Mouse (Mus musculus) left cerebral cortex, postnatal 36 days (tissue): ENCODE data around the gene Gm49405. TPM values are rescaled to one million over a fixed set of nuclear protein-coding genes. Genes with fewer than 3 reads are reported as not detected.
A peak's percentile ranks its signal among the peaks of the same experiment; 100 is the strongest.
"Not testable (repeated sequence)": the region's sequence is repeated elsewhere in the genome, so short reads cannot be mapped to it uniquely, and the experiment has no call there.

ENCODE experiments used
- DNase-seq, 2 experiments: peaks; one replicate each; pipeline ENCODE4 v3.0.0; 2021 to 2022; ENCODE audit warnings: low spot score in 2 of 2, mixed read lengths in 1 of 2
- intact Hi-C: fragments of 180-260 bp; cut with DNase I; formaldehyde crosslinking; loops from one replicate; pipeline ENCODE4 v1.15.1; 2025
- total RNA-seq, 2 experiments: library from RNA; stranded (reverse); gene quantifications; 2 replicates each; pipeline ENCODE4 v1.2.3; 2021

Gm49405 gene
- total RNA-seq, 2 experiments from 2014 or later: 1.2 to 1.8 TPM

GRCm38 (mm10) chr19:4042124-4042523 is 41.7 kb downstream of the Gm49405 start:
- intact Hi-C loops: no loop called here
- no peak for DNase-seq

- intact Hi-C loops, DNase-seq: not testable (repeated sequence)
Measured at GRCm38 (mm10) chr19:4044109-4044508, 43.7 kb downstream of the Gm49405 start.

GRCm38 (mm10) chr19:4045966-4046865 is 45.8 kb downstream of the Gm49405 start, which contains the start of gene Gstp2:
Gene Gstp2 (minus strand): TSS chr19:4046023.
- intact Hi-C loops: loop anchor here (5.0 kb wide), 1 partner anchor 51 kb away; the partner anchor contains the start of genes Cdk2ap2 and Pitpnm1
- peak; percentile 73 to 79 for DNase-seq

- intact Hi-C loops: loop anchor here (5.0 kb wide), 1 partner anchor 50 kb away; the partner anchor contains the start of genes Cdk2ap2 and Pitpnm1
- no peak for DNase-seq
Measured at GRCm38 (mm10) chr19:4046866-4047254, 46.4 kb downstream of the Gm49405 start.

- intact Hi-C loops: loop anchor here (1.0 to 5.0 kb wide), 2 partner anchors 29 to 49 kb away; partner anchors contain the start of genes Cdk2ap2 and Pitpnm1
- peak; percentile 46 to 50 for DNase-seq
Measured at GRCm38 (mm10) chr19:4047859-4048258, 47.4 kb downstream of the Gm49405 start.

GRCm38 (mm10) chr19:4049069-4049468 is 48.6 kb downstream of the Gm49405 start:
- intact Hi-C loops: loop anchor here (5.0 kb wide), 1 partner anchor 48 kb away; the partner anchor contains the start of genes Cdk2ap2 and Pitpnm1
- not testable (repeated sequence) for DNase-seq

GRCm38 (mm10) chr19:4051016-4051415 is 50.6 kb downstream of the Gm49405 start:
- no peak for DNase-seq
- intact Hi-C loops: no loop called here

- intact Hi-C loops: no loop called here
- peak in 1 of 2 experiments; percentile 25 for DNase-seq
Measured at GRCm38 (mm10) chr19:4051741-4052515, 51.5 kb downstream of the Gm49405 start.

GRCm38 (mm10) chr19:4052516-4053030 is 52.1 kb downstream of the Gm49405 start:
- intact Hi-C loops: no loop called here
- no peak for DNase-seq

- intact Hi-C loops: no loop called here
Measured at GRCm38 (mm10) chr19:4054613-4055012, 54.2 kb downstream of the Gm49405 start.

More at GRCm38 (mm10) chr19:4054613-4055012, 54.2 kb downstream of the Gm49405 start:
- no peak for DNase-seq

Other genes with a start within 250 kb of the Gm49405 start
- gene Kmt5b, start 233.2 kb upstream of the Gm49405 start, total RNA-seq: 10 to 100 TPM; 44.1 to 63.0 TPM
- 100 to 1,000 TPM in 1 of 2 experiments, 10 to 100 TPM in 1; 66.7 to 108 TPM for gene Chka, start 148.9 kb upstream of the Gm49405 start, total RNA-seq
- 10 to 100 TPM; 15.7 to 19.6 TPM for gene Tcirg1, start 93.5 kb upstream of the Gm49405 start, total RNA-seq
- gene Ndufs8, start 87.9 kb upstream of the Gm49405 start, total RNA-seq: 100 to 1,000 TPM; 137 to 152 TPM
- gene Aldh3b1, start 70.8 kb upstream of the Gm49405 start, total RNA-seq: 1 to 10 TPM; 2.6 to 3.8 TPM
- 10 to 100 TPM; 16.2 to 16.5 TPM for gene Unc93b1, start 65.4 kb upstream of the Gm49405 start, total RNA-seq
- under 1 TPM in 1 of 2 experiments, not detected in 1; 0.27 TPM for gene Aldh3b3, start 42.0 kb upstream of the Gm49405 start, total RNA-seq
- gene Aldh3b2, start 28.3 kb upstream of the Gm49405 start, total RNA-seq: 1 to 10 TPM; 1.0 to 1.4 TPM
- 1 to 10 TPM; 2.0 to 2.7 TPM for gene Acy3, start 14.1 kb upstream of the Gm49405 start, total RNA-seq
- gene Tbx10, start 7.9 kb upstream of the Gm49405 start, total RNA-seq: not detected
- gene Nudt8, start within 50 bp of the Gm49405 start, total RNA-seq: 10 to 100 TPM in 1 of 2 experiments, 1 to 10 TPM in 1; 8.8 to 13.3 TPM
- gene Doc2g, start 2.7 kb downstream of the Gm49405 start, total RNA-seq: 1 to 10 TPM; 2.7 to 6.8 TPM
- gene Ndufv1, start 12.2 kb downstream of the Gm49405 start, total RNA-seq: 100 to 1,000 TPM; 226 to 259 TPM
- 100 to 1,000 TPM; 301 to 332 TPM for gene Gstp1, start 37.4 kb downstream of the Gm49405 start, total RNA-seq
- 10 to 100 TPM; 33.9 to 45.2 TPM for gene Gstp2, start 45.4 kb downstream of the Gm49405 start, total RNA-seq
- not detected for gene Gstp3, start 58.9 kb downstream of the Gm49405 start, total RNA-seq
- gene Cabp2, start 81.0 kb downstream of the Gm49405 start, total RNA-seq: not detected
- 10 to 100 TPM; 28.8 to 34.1 TPM for gene Cdk2ap2, start 96.6 kb downstream of the Gm49405 start, total RNA-seq
- 100 to 1,000 TPM; 202 to 203 TPM for gene Pitpnm1, start 99.4 kb downstream of the Gm49405 start, total RNA-seq
- 100 to 1,000 TPM; 106 to 133 TPM for gene Aip, start 125.2 kb downstream of the Gm49405 start, total RNA-seq
- not detected for gene Gpr152, start 139.2 kb downstream of the Gm49405 start, total RNA-seq
- not detected for gene Cabp4, start 143.4 kb downstream of the Gm49405 start, total RNA-seq
- gene Coro1b, start 148.0 kb downstream of the Gm49405 start, total RNA-seq: 10 to 100 TPM; 75.7 to 81.1 TPM
- gene Ptprcap, start 153.0 kb downstream of the Gm49405 start, total RNA-seq: 1 to 10 TPM; 1.3 to 1.8 TPM
- gene Rps6kb2, start 162.7 kb downstream of the Gm49405 start, total RNA-seq: 10 to 100 TPM; 27.8 to 43.1 TPM
- gene Carns1, start 174.9 kb downstream of the Gm49405 start, total RNA-seq: 1 to 10 TPM; 5.5 to 7.8 TPM
- gene Tbc1d10c, start 190.7 kb downstream of the Gm49405 start, total RNA-seq: 1 to 10 TPM; 1.5 to 1.9 TPM
- gene Ppp1ca, start 191.4 kb downstream of the Gm49405 start, total RNA-seq: 100 to 1,000 TPM; 292 to 320 TPM
- gene Rad9a, start 201.0 kb downstream of the Gm49405 start, total RNA-seq: 10 to 100 TPM in 1 of 2 experiments, 1 to 10 TPM in 1; 6.1 to 10.8 TPM
- 1 to 10 TPM in 1 of 2 experiments, under 1 TPM in 1; 0.84 to 1.2 TPM for gene Clcf1, start 213.6 kb downstream of the Gm49405 start, total RNA-seq
- not detected for gene AC109138.7, start 213.7 kb downstream of the Gm49405 start, total RNA-seq
- 10 to 100 TPM; 15.9 to 17.8 TPM for gene Pold4, start 231.3 kb downstream of the Gm49405 start, total RNA-seq